Mouse (Mus musculus) urinary bladder, postnatal 0 days (tissue): ENCODE measurements around the gene Znfx1. TPM values are rescaled to one million over a fixed set of nuclear protein-coding genes. Genes with fewer than 3 reads are reported as not detected.

Source experiments
- polyA plus RNA-seq: library from polyadenylated mRNA; unstranded; fragments of >200 nt; fragmentation: Nextera tagmentation; extraction: Ambion mirVana; gene quantifications from 2 replicates; pipeline ENCODE4 v1.2.1, GENCODE M21; 2015

Znfx1 gene
- polyA plus RNA-seq = 8.3 and 8.6 TPM in 2 replicates

GRCm38 (mm10) chr2:167062965-167063880 is at the start of gene Znfx1:
Gene Znfx1, minus strand, starts transcription at chr2:167063015.

GRCm38 (mm10) chr2:167014702-167015381 is 48.0 kb downstream of the Znfx1 start, which contains the start of gene Ddx27:
Gene Ddx27, plus strand, starts transcription at chr2:167015193.

GRCm38 (mm10) chr2:166995796-166996532 is 66.9 kb downstream of the Znfx1 start, which contains the start of gene Stau1:
Gene Stau1, minus strand, starts transcription at chr2:166996299.

Other genes starting within 250 kb of the Znfx1 start
- 36.2 and 49.4 TPM in 2 replicates for gene Cse1l, start 157.0 kb downstream of the Znfx1 start, polyA plus RNA-seq
- 36.7 and 45.1 TPM in 2 replicates for gene Stau1, start 66.7 kb downstream of the Znfx1 start, polyA plus RNA-seq
- gene Ddx27, start 47.8 kb downstream of the Znfx1 start, polyA plus RNA-seq = 20.9 and 22.5 TPM in 2 replicates
- gene Kcnb1, start 127.1 kb upstream of the Znfx1 start, polyA plus RNA-seq = 3.6 and 3.9 TPM in 2 replicates
- gene Ptgis, start 177.6 kb upstream of the Znfx1 start, polyA plus RNA-seq = 67.4 and 75.8 TPM in 2 replicates